In genomic region chr1:37398961-37399360, GRCm38 (mm10) we compare ENCODE assay signal across 17 mouse cellular contexts. TPM values are rescaled to one million over a fixed set of nuclear protein-coding genes. Genes with fewer than 3 reads are reported as not detected.
DNase-seq lines count a peak whose midpoint lies in the region; ATAC-seq and TF ChIP-seq lines count a peak whose summit lies in the region.
"Had no signal": no experiment of that assay in that cellular context is flagged by ENCODE, and none has a peak within 500 bp of the region (broad histone marks: within the 10 kb centered on the region; RNA-seq: fewer than 3 reads in every experiment).

No protein-coding gene starts in this region.

- no peaks in the 10 kb centered on the region for H3K27me3 ChIP-seq in heart, embryonic 16.5 days (ENCODE audit: control insufficient read depth, insufficient read depth, low read length)
- no peaks in the 10 kb centered on the region for H3K27me3 ChIP-seq in lung, embryonic 14.5 days (ENCODE audit: insufficient read depth, low read length)
- no peaks in the 10 kb centered on the region for H3K27me3 ChIP-seq in lung, postnatal 0 days (replicated peaks; ENCODE audit: insufficient read depth, low read length)
- no peaks in the 10 kb centered on the region for H3K27me3 ChIP-seq in intestine, embryonic 15.5 days (replicated peaks)
- H3K27me3 ChIP-seq: neural tube, embryonic 15.5 days; Patski had no signal

- 54% methylated on average over 3 of the region's 3 CpGs for WGBS in heart, embryonic 16.5 days
- 13% methylated on average over 3 of the region's 3 CpGs for WGBS in lung, embryonic 14.5 days
- WGBS in lung, postnatal 0 days = 32% methylated on average over 3 of the region's 3 CpGs
- WGBS in intestine, embryonic 15.5 days = 38% methylated on average over 3 of the region's 3 CpGs

- no peak for TF ChIP-seq CTCF in lung, embryonic 14.5 days (IDR thresholded peaks at IDR 0.05; ENCODE audit: low read depth)
- TF ChIP-seq CTCF in lung, postnatal 0 days (IDR thresholded peaks at IDR 0.05) = no peak

- H3K4me3 ChIP-seq in heart, embryonic 16.5 days (ENCODE audit: low read length) = no peak overlapping the region
- no peak overlapping the region for H3K4me3 ChIP-seq in lung, embryonic 14.5 days (ENCODE audit: low read depth, low read length)
- H3K4me3 ChIP-seq in lung, postnatal 0 days (ENCODE audit: low read depth, low read length) = no peak overlapping the region
- no peak overlapping the region for H3K4me3 ChIP-seq in intestine, embryonic 15.5 days (replicated peaks)
- H3K4me3 ChIP-seq: left cerebral cortex, adult 2 months; neural tube, embryonic 15.5 days had no signal

- peak; percentile 20 for DNase-seq in embryo, embryonic 10 days (ENCODE audit: low spot score)
- DNase-seq in embryo, embryonic 10.5 days (ENCODE audit: low spot score) = no peak
- no peak for DNase-seq in heart, postnatal 25 days (ENCODE audit: low spot score)
- DNase-seq in lung, embryonic 14.5 days = peak; percentile 45
- no peak for DNase-seq in lung, postnatal 0 days (ENCODE audit: low spot score)
- DNase-seq in testis, postnatal 10 days (ENCODE audit: low spot score) = no peak
- DNase-seq: cerebellum, adult 2 months; embryo, embryonic 11 days; forebrain, postnatal 0 days; lung, postnatal 14 days; thymus, adult 18-20 months had no signal

- TF ChIP-seq EP300 in lung, postnatal 0 days (IDR thresholded peaks at IDR 0.05) = no peak

- intact Hi-C loops in heart, postnatal 25 days (cut with DNase I) = no loop called here

- ATAC-seq in heart, embryonic 16.5 days (replicated peaks; ENCODE audit: extremely low read depth, insufficient read depth, low FRiP score) = no peak
- peak; percentile 82; the same call in 1 of the 2 replicates for ATAC-seq in lung, embryonic 14.5 days (ENCODE audit: insufficient read depth)
- ATAC-seq in lung, postnatal 0 days = no peak
- peak; percentile 75 for ATAC-seq in intestine, embryonic 15.5 days
- ATAC-seq: forebrain, postnatal 0 days; Patski had no signal

- peak overlapping the region; percentile 54 for H3K27ac ChIP-seq in heart, embryonic 16.5 days (ENCODE audit: low read length)
- H3K27ac ChIP-seq in lung, embryonic 14.5 days (ENCODE audit: low read depth) = no peak overlapping the region
- H3K27ac ChIP-seq in lung, postnatal 0 days (ENCODE audit: low read length) = no peak overlapping the region
- no peak overlapping the region for H3K27ac ChIP-seq in intestine, embryonic 15.5 days
- H3K27ac ChIP-seq: hindbrain, embryonic 14.5 days; left cerebral cortex, adult 2 months; neural tube, embryonic 15.5 days had no signal

- no peak overlapping the region for H3K4me2 ChIP-seq in heart, embryonic 16.5 days (ENCODE audit: low read depth, low read length)
- H3K4me2 ChIP-seq in lung, embryonic 14.5 days = no peak overlapping the region
- no peak overlapping the region for H3K4me2 ChIP-seq in lung, postnatal 0 days (replicated peaks; ENCODE audit: low read depth, low read length)
- H3K4me2 ChIP-seq in intestine, embryonic 15.5 days (replicated peaks) = no peak overlapping the region
- H3K4me2 ChIP-seq: hindbrain, embryonic 14.5 days; neural tube, embryonic 15.5 days had no signal

- H3K9me3 ChIP-seq in heart, embryonic 16.5 days (replicated peaks; ENCODE audit: control insufficient read depth, low read length) = no peaks in the 10 kb centered on the region
- H3K9me3 ChIP-seq in lung, embryonic 14.5 days (ENCODE audit: low read depth, low read length) = no peaks in the 10 kb centered on the region
- no peaks in the 10 kb centered on the region for H3K9me3 ChIP-seq in lung, postnatal 0 days (ENCODE audit: low read length)
- no peaks in the 10 kb centered on the region for H3K9me3 ChIP-seq in intestine, embryonic 15.5 days
- H3K9me3 ChIP-seq: neural tube, embryonic 15.5 days had no signal

- peaks cover 12% of the 10 kb centered on the region for H3K4me1 ChIP-seq in heart, embryonic 16.5 days (ENCODE audit: control insufficient read depth, insufficient read depth, low read length)
- H3K4me1 ChIP-seq in lung, embryonic 14.5 days (ENCODE audit: insufficient read depth) = peaks cover 5% of the 10 kb centered on the region
- H3K4me1 ChIP-seq in lung, postnatal 0 days (ENCODE audit: insufficient read depth, low read depth, low read length) = no peaks in the 10 kb centered on the region
- H3K4me1 ChIP-seq in intestine, embryonic 15.5 days (replicated peaks) = peaks cover 15% of the 10 kb centered on the region; the same call in 1 of the 2 replicates
- H3K4me1 ChIP-seq: neural tube, embryonic 15.5 days had no signal

- H3K36me3 ChIP-seq in heart, embryonic 16.5 days (ENCODE audit: control insufficient read depth, insufficient read depth) = no peaks in the 10 kb centered on the region; the same call in 1 of the 2 replicates
- H3K36me3 ChIP-seq in lung, embryonic 14.5 days (ENCODE audit: insufficient read depth) = no peaks in the 10 kb centered on the region
- H3K36me3 ChIP-seq in lung, postnatal 0 days (ENCODE audit: insufficient read depth, low read length) = 0 out of 2 replicates have a peak, but pooled peaks cover 4% of the 10 kb centered on the region
- no peaks in the 10 kb centered on the region for H3K36me3 ChIP-seq in intestine, embryonic 15.5 days

- H3K9ac ChIP-seq in heart, embryonic 16.5 days (ENCODE audit: low read length) = no peak overlapping the region
- H3K9ac ChIP-seq in lung, embryonic 14.5 days = no peak overlapping the region
- H3K9ac ChIP-seq in lung, postnatal 0 days (replicated peaks; ENCODE audit: low read depth) = no peak overlapping the region
- H3K9ac ChIP-seq in intestine, embryonic 15.5 days = no peak overlapping the region
- H3K9ac ChIP-seq: forebrain, postnatal 0 days; hindbrain, embryonic 14.5 days; neural tube, embryonic 15.5 days had no signal

RNA-seq across cellular contexts. Expression of gene Coa5, which starts 30.9 kb away (rescaled TPM):
- 67.5 and 68.0 TPM in 2 replicates for polyA plus RNA-seq in heart, embryonic 16.5 days (2015; fragmentation: Nextera tagmentation; extraction: Ambion mirVana)
- 100 to 1,000 TPM in 1 of 2 experiments, 10 to 100 TPM in 1; 99.1 to 103 TPM for total RNA-seq in heart, postnatal 25 days (2021)
- 49.5 and 51.6 TPM in 2 replicates for polyA plus RNA-seq in lung, embryonic 14.5 days (2014; fragmentation: Nextera tagmentation; extraction: Ambion mirVana)
- 23.8 and 24.1 TPM in 2 replicates for polyA plus RNA-seq in lung, postnatal 0 days (2015; fragmentation: Nextera tagmentation; extraction: Ambion mirVana)
- polyA plus RNA-seq in intestine, embryonic 15.5 days (2015; fragmentation: Nextera tagmentation; extraction: Ambion mirVana) = 54.5 and 56.8 TPM in 2 replicates

RNA-seq across cellular contexts. Expression of gene Unc50, which starts 31.0 kb away (rescaled TPM):
- 78.8 and 86.6 TPM in 2 replicates for polyA plus RNA-seq in heart, embryonic 16.5 days (2015; fragmentation: Nextera tagmentation; extraction: Ambion mirVana)
- total RNA-seq in heart, postnatal 25 days (2021) = 10 to 100 TPM; 28.3 to 34.2 TPM
- polyA plus RNA-seq in lung, embryonic 14.5 days (2014; fragmentation: Nextera tagmentation; extraction: Ambion mirVana) = 129 and 135 TPM in 2 replicates
- polyA plus RNA-seq in lung, postnatal 0 days (2015; fragmentation: Nextera tagmentation; extraction: Ambion mirVana) = 156 and 177 TPM in 2 replicates
- 129 and 134 TPM in 2 replicates for polyA plus RNA-seq in intestine, embryonic 15.5 days (2015; fragmentation: Nextera tagmentation; extraction: Ambion mirVana)

Comparison
In these comparisons a context has a peak if more than half of its experiments do, and no peak if none do; other contexts are left out.
1. DNase-seq: peak in embryo, embryonic 10 days (single experiment) and lung, embryonic 14.5 days (single experiment); none in embryo, embryonic 10.5 days (single experiment), heart, postnatal 25 days (single experiment), lung, postnatal 0 days (single experiment) and testis, postnatal 10 days (single experiment).
2. ATAC-seq: peak in lung, embryonic 14.5 days (single experiment) and intestine, embryonic 15.5 days (single experiment); none in heart, embryonic 16.5 days (single experiment) and lung, postnatal 0 days (single experiment).